Mouse (Mus musculus): ENCODE results near the gene Traf1.

The Traf1 gene

GRCm38 (mm10) chr2:34941061-34941675 is 20.4 kb downstream of the Traf1 start:
- DNase-seq (ENCODE audit: low spot score in 2 of 2): no peak

GRCm38 (mm10) chr2:34940246-34940645 is 21.3 kb downstream of the Traf1 start:
- no peak for DNase-seq (ENCODE audit: low spot score in 2 of 2)

GRCm38 (mm10) chr2:34938269-34939208 is 23.0 kb downstream of the Traf1 start:
- DNase-seq (ENCODE audit: low spot score in 2 of 2): no peak

- DNase-seq (ENCODE audit: low spot score in 2 of 2): no peak
Observed at GRCm38 (mm10) chr2:34937460-34937859, 24.1 kb downstream of the Traf1 start.

GRCm38 (mm10) chr2:34927320-34927719 is 34.3 kb downstream of the Traf1 start:
- DNase-seq (ENCODE audit: low spot score in 2 of 2): no peak

- no peak for DNase-seq (ENCODE audit: low spot score in 2 of 2)
Observed at GRCm38 (mm10) chr2:34922729-34923128, 38.8 kb downstream of the Traf1 start.

- DNase-seq (ENCODE audit: low spot score in 2 of 2): no peak
Observed at GRCm38 (mm10) chr2:34920144-34920543, 41.4 kb downstream of the Traf1 start.

GRCm38 (mm10) chr2:34915103-34915502 is 46.5 kb downstream of the Traf1 start:
- no peak for DNase-seq (ENCODE audit: low spot score in 2 of 2)

GRCm38 (mm10) chr2:34914823-34915082 is 46.8 kb downstream of the Traf1 start:
- no peak for DNase-seq (ENCODE audit: low spot score in 2 of 2)

GRCm38 (mm10) chr2:34914069-34914822 is 47.3 kb downstream of the Traf1 start:
- DNase-seq (ENCODE audit: low spot score in 2 of 2): no peak

- DNase-seq (ENCODE audit: low spot score in 2 of 2): no peak
Observed at GRCm38 (mm10) chr2:34913218-34914068, 48.1 kb downstream of the Traf1 start, which contains the start of gene Phf19. Gene Phf19, minus strand, starts transcription at chr2:34914026.

- no peak for DNase-seq (ENCODE audit: low spot score in 2 of 2)
Observed at GRCm38 (mm10) chr2:34912613-34913012, 49.0 kb downstream of the Traf1 start.

GRCm38 (mm10) chr2:34911871-34912270 is 49.7 kb downstream of the Traf1 start:
- DNase-seq (ENCODE audit: low spot score in 2 of 2): no peak

- no peak for DNase-seq (ENCODE audit: low spot score in 2 of 2)
Observed at GRCm38 (mm10) chr2:34909719-34910118, 51.9 kb downstream of the Traf1 start.

- peak in 1 of 2 experiments; percentile 39 for DNase-seq (ENCODE audit: low spot score in 2 of 2)
Observed at GRCm38 (mm10) chr2:34906861-34907604, 54.5 kb downstream of the Traf1 start.

- no peak for DNase-seq (ENCODE audit: low spot score in 2 of 2)
Observed at GRCm38 (mm10) chr2:34906426-34906825, 55.1 kb downstream of the Traf1 start.

- peak; percentile 96 to 99 for DNase-seq (ENCODE audit: low spot score in 2 of 2)
Observed at GRCm38 (mm10) chr2:34904849-34905542, 56.6 kb downstream of the Traf1 start.

- DNase-seq (ENCODE audit: low spot score in 2 of 2): no peak
Observed at GRCm38 (mm10) chr2:34903652-34904405, 57.7 kb downstream of the Traf1 start.

GRCm38 (mm10) chr2:34903191-34903590 is 58.4 kb downstream of the Traf1 start:
- no peak for DNase-seq (ENCODE audit: low spot score in 2 of 2)
